Mouse (Mus musculus): ENCODE measurements around the gene Arl5a.

Arl5a gene

DNA sequence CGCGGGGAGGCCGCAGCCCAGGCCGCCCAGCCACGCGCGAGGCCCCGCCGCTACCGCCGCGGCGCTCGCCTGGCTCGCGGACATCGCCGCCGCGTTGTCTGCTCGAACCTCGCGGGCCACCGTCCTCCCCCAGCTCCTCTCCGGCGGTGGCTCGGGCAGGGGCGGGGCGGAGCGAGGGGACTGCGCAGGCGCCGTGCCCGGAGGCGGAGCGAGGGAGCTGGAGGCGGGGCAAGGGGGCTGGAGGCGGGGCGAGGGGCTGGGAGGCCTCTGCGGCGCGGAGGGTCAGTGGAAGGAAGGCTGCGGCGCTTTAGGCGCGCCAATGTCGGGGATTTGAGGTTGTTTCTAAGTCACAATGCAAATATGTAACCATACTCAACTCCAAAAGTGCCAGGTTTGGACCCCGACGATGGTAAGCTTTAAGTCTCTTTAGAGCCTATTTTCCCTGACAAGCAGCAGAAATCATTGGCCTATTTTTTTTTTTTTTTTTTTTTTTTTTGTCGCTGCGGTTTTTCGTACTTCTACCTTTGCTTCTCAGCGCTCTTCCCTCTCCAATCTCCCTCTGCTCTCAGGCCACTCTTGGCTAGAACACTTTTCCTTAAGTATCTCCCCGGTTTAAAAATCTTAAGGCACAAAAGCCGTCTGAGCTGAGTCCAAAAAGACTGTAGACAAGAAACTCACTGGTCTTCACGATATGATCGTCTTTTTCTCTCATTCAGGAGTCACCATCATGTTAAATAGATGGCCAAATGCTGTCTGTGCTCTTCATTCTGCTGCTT, at the start of gene Arl5a:
TSS of gene Arl5a (minus strand) at position 155 of the 776 bp plus-strand sequence.
- DNase-seq (ENCODE audit: low read depth, low spot score), result peak; percentile 80

- no peak for DNase-seq (ENCODE audit: low read depth, low spot score)
Observed at GRCm38 (mm10) chr2:52471545-52472291, 47.0 kb upstream of the Arl5a start.

DNA sequence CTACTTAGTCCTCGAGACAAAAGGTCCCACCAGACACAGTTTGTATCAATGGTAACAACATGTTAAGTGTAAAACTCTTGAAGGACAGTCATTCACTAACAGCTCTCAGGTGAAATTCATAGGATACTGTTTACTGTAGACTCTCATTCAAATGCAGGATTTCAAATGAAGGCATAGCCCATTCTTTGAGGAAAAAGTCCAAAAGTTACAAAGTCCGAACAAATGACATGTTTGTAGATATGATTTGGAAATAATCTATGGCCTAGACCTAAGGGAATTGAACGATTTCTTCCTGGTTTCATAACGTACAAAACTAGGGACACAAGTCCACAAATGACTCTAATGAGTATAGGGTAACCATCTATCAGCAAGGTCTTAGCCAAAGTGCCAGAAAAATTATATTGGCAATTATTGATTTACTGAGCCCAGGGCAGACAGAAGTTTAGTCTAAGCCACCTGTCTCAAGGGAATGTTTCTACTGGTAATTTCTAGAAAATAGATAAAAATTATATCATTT, 45.4 kb upstream of the Arl5a start:
- DNase-seq (ENCODE audit: low read depth, low spot score), result no peak

GRCm38 (mm10) chr2:52467629-52468028, 42.9 kb upstream of the Arl5a start:
- no peak for DNase-seq (ENCODE audit: low read depth, low spot score)

DNA sequence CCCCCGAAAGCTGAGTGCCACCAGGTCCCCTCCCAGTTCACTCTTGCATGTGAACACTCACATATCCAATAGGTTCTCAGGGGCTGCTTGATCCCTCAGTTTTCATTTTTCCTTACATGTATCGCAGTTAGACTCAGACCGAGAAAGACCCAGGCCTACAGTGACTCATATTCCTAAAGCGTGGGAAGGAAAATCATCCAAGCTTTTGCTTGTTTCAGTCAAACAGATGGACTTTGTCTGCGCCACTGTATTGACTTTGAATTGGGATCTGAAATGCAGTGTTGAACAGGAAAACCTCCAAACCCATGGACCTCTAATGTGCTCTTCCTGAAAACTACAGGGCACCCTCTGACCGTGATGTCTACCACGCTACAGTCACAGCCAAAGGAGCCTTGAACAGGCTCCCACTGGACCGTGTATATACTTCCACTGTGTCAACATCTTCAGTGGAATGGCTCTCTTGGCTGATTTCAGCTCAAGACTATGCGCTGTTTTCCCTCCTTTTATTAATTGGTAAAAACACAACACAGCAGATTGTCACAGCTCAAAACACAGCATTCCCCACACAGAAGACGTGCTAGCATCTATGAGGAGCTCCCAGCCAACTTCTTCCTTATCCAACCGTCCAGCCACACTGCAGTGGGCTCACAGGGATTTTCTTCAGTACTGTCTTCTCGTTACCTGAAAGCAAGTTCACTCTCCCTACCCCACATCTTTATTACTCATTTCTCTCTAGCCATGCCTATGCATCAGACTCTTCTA, 36.7 kb upstream of the Arl5a start:
- DNase-seq (ENCODE audit: low read depth, low spot score), result no peak

- no peak for DNase-seq (ENCODE audit: low read depth, low spot score)
Observed at GRCm38 (mm10) chr2:52455606-52456479, 31.1 kb upstream of the Arl5a start.

- no peak for DNase-seq (ENCODE audit: low read depth, low spot score)
Observed at GRCm38 (mm10) chr2:52449818-52450217, 25.1 kb upstream of the Arl5a start.

GRCm38 (mm10) chr2:52448916-52449315, 24.2 kb upstream of the Arl5a start:
- DNase-seq (ENCODE audit: low read depth, low spot score), result no peak

DNA sequence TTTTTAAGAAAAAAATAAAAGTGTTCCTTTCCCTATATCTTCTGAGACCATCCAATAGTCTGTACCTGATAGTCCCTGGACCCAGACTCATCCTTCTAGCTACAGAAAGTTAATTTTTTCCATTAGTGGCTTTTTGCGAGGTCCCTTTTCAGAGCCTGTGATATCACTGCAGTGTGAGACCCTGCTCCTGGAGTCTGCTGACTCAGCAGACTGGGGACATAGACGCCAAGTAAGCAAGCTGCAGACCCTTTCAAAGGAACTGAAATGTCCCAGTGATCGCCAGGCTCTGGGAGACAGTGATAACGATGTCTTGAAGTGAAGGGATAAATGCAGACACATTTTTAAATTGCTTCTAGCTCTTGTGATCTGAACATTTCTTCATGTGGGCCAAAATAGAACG, 21.9 kb upstream of the Arl5a start:
- no peak for DNase-seq (ENCODE audit: low read depth, low spot score)

DNA sequence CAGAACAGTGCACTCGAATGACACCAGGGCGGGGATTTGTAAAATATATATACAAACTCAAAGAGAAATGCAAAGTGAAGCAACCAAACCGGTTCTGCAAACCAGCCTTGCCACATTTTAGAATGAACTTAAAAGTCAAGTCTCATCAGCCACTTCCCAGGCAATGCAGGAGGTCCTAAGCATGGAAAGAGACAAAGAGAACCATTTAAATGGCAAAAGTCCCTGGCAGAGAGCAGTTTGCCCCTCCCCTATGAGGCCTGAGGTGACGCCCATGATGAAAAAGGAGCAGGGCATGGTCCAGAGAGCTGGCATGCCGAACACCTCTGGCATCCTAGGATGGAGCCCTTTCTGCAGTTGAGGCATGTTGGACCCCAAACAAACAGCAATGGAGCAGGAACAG, 17.4 kb upstream of the Arl5a start:
- DNase-seq (ENCODE audit: low read depth, low spot score), result peak; percentile 21

DNA sequence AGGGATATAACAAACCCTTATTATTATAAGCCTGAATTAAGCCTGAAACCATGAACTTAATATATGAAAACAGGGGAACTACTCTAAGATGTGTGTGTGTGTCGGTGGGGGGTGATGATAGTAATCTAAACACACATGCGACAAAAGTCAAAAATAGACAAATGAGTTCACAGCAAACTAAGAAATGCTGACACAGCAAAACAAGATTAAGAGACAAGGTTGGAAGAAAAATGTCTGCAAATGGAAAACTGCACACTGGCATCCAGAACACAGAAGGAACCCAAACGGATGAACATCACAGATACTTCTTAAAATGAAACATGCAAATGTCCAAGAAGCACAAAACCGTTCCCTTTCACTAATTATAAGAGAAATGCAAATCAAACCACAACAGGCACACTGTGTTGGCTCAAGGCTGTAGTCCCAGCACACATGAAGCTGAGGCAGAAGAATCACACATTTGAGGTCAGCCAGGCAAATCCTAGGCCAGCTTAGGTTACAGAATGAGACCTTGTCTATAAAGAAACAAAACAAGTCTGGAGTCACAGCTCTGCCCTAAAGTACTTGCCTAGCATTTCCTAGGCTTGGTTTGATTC, 15.8 kb upstream of the Arl5a start:
- DNase-seq (ENCODE audit: low read depth, low spot score), result no peak

- no peak for DNase-seq (ENCODE audit: low read depth, low spot score)
Observed at GRCm38 (mm10) chr2:52438437-52438836, 13.7 kb upstream of the Arl5a start.

DNA sequence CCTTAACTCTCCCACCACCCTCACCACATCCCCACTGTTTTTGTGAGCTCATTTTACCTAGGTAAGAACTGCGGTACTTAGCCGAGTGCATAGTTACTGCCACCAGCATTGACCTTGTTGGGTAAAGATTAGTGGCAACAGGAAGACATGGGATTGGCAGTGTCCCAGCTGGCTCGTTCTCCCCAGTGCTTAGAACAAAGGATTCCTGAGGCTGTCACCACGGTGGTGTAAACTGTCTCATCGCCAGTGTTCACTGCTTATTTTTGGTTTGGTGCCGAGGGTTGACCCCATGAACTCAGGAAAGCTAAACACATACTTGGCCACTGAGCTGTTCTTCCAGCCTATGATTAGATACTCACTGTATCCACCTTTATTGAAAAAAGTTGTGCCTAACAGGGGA, 13.3 kb upstream of the Arl5a start:
- DNase-seq (ENCODE audit: low read depth, low spot score), result no peak

- DNase-seq (ENCODE audit: low read depth, low spot score), result no peak
Observed at GRCm38 (mm10) chr2:52435919-52436632, 11.4 kb upstream of the Arl5a start.

GRCm38 (mm10) chr2:52433365-52433764, 8.7 kb upstream of the Arl5a start:
- no peak for DNase-seq (ENCODE audit: low read depth, low spot score)

DNA sequence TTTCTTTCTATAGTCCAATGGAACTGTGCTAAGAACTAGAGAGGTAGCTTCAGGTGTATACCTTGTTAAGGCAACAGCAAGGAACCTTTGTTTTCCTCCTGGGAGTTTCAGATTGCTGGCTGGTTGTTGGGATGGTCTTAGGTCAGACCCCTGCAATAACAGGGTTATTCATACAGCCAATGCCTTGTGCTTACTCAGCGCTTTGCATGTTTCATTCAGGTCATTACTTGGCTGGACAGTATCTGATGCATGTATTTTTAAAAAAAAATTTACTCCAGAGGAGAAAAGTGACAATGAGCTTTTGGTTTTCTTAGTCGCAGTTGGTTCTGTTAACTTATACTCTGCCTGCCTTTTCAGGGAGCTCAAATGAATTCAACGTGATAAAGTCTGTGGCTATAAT, 2.7 kb upstream of the Arl5a start:
- DNase-seq (ENCODE audit: low read depth, low spot score), result no peak

DNA sequence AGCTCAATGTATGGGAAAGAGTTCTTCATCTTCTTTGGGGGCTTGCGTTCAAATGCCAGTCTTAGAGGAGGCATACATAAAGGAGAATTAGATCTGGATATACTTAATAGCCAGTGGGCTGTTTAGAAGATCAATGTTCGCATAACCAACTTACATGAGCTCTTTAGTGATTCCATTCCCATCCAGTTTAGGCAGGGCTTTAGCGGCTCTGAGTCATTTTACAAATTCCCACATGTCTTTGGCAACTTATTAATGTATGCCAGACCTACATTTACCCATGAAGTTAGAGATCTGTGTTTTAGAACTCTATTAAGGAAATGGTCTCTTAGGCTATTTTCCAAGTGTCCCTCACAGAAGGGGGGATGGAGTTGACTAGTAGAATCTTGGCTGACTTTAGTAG, 1.3 kb upstream of the Arl5a start:
- no peak for DNase-seq (ENCODE audit: low read depth, low spot score)

- DNase-seq (ENCODE audit: low read depth, low spot score), result no peak
Observed at GRCm38 (mm10) chr2:52425523-52425795, 758 bp upstream of the Arl5a start.

GRCm38 (mm10) chr2:52424248-52424728, 413 bp downstream of the Arl5a start:
- peak; percentile 74 for DNase-seq (ENCODE audit: low read depth, low spot score)

GRCm38 (mm10) chr2:52423611-52424247, 972 bp downstream of the Arl5a start:
- DNase-seq (ENCODE audit: low read depth, low spot score), result no peak

Data from R1 (cell line).